Mouse (Mus musculus) cerebellum, postnatal 14 days (tissue): ENCODE results near the gene Pcolce.
"Not testable (repeated sequence)": the region's sequence is repeated elsewhere in the genome, so short reads cannot be mapped to it uniquely, and the experiment has no call there.

ENCODE experiments used
- DNase-seq, 2 experiments: peaks; one replicate each; pipeline ENCODE4 v3.0.0; 2021; ENCODE audit warnings: mixed read lengths in 2 of 2

The Pcolce gene

DNA sequence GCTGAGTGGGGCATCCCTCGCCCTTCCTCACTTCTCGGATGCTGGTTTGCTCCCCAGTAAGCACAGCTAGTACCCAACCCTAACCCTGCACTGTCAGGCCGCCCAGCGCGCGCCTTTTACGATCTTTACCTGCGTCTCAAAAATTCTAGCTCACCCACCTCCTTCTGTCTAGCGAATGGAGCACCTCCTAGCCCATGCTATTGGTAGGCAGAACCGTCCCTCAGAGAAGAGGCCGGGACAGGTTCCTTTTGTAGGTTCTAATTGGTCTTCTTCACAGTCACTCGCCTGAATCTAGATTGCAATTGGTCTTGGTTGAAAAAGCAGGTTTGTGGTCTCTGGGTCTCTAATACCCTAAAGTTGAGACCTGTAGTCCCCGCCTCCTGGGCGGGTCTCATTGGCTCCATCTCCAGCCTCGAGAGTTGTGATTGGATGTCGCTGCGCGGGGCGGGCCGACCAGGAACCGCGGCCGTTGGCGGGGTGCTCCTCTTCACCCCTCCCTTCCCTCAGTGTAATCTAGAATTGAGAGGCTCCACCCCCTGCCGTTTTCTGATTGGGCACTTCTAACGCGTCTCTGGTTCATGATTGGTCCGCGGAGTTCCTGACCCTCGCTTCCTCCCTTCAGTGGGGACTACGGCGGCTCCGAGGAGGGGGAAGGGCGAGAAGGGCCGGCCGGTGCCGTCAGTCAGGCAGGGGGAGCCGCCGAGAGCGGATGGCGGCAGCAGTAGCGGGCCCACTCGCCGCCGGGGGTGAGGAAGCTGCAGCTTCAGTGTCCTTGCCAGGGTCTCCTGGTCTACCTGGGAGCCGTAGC, 15.1 kb upstream of the Pcolce start, which contains the start of the genes Fbxo24, Lrch4 and Gm20605:
TSS of gene Fbxo24 (minus strand) at position 505 of the 808 bp plus-strand sequence.
TSS of gene Lrch4 (plus strand) at position 624 of the 808 bp plus-strand sequence.
TSS of gene Gm20605 (plus strand) at position 678 of the 808 bp plus-strand sequence.
- peak; percentile 99 to 100 for DNase-seq

GRCm38 (mm10) chr5:137627991-137628390, 14.4 kb upstream of the Pcolce start:
- peak in 1 of 2 experiments; percentile 29 for DNase-seq

GRCm38 (mm10) chr5:137623937-137624530, 10.4 kb upstream of the Pcolce start:
- no peak for DNase-seq

DNA sequence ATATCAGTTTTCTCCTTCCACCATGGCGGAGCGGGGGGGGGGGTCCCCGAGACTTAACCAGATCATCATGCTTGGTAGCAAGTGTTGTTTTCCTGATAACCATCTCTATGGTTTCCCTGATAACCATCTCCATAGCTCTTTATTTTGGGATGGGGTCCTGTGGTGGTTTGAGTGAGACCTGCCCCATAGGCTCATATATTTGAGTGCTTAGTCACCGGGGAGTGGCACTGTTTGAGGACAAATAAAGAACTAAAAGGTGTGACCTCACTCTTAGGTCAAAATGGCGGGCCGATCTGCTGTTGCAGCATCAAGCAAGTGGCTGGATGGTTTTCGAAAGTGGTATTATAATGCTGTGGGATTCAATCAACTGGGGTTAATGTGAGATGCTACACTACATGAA, 1.8 kb upstream of the Pcolce start:
- DNase-seq: no peak

GRCm38 (mm10) chr5:137614921-137615320, 1.3 kb upstream of the Pcolce start:
- not testable (repeated sequence) for DNase-seq

GRCm38 (mm10) chr5:137613076-137613475, 508 bp downstream of the Pcolce start:
- DNase-seq: no peak

GRCm38 (mm10) chr5:137611245-137611602, 2.4 kb downstream of the Pcolce start:
- no peak for DNase-seq

DNA sequence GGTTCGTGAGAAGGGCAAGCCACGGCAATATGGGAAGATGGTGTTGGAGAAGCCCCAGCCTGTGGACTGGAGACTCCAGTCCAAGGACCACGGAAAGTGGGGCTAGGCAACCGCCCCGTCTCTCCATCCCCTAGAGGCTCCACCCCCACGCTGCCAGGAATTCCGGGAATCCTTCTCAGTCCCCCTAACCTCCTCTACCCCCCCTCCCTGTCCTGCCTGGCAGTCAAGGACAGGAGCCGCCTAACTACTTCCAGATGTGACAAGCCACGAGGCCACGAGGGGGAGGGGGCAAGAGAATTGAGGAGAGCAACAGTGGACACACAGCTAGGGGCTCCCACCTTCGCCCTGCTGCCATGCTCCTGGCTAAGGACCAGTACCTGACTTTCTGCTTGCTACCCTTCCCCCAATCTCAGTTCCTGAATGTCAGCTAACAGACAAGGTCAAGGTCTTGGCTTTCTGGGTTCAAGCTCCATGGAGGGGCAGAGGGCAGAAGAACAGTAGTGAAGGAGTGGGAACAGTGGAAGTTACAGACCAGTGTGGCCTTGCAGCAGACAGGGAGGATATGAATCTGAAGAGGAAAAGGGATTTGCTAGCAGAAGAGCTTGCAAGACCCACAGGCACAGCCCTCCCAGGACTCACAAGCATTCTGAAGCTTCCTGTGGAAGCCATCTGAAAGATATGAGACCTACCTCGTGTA, 2.9 kb downstream of the Pcolce start:
- no peak for DNase-seq

- DNase-seq: no peak
Measured at GRCm38 (mm10) chr5:137610056-137610455, 3.5 kb downstream of the Pcolce start.

- DNase-seq: no peak
Measured at GRCm38 (mm10) chr5:137609292-137609691, 4.3 kb downstream of the Pcolce start.

GRCm38 (mm10) chr5:137608654-137609190, 4.9 kb downstream of the Pcolce start:
- no peak for DNase-seq

DNA sequence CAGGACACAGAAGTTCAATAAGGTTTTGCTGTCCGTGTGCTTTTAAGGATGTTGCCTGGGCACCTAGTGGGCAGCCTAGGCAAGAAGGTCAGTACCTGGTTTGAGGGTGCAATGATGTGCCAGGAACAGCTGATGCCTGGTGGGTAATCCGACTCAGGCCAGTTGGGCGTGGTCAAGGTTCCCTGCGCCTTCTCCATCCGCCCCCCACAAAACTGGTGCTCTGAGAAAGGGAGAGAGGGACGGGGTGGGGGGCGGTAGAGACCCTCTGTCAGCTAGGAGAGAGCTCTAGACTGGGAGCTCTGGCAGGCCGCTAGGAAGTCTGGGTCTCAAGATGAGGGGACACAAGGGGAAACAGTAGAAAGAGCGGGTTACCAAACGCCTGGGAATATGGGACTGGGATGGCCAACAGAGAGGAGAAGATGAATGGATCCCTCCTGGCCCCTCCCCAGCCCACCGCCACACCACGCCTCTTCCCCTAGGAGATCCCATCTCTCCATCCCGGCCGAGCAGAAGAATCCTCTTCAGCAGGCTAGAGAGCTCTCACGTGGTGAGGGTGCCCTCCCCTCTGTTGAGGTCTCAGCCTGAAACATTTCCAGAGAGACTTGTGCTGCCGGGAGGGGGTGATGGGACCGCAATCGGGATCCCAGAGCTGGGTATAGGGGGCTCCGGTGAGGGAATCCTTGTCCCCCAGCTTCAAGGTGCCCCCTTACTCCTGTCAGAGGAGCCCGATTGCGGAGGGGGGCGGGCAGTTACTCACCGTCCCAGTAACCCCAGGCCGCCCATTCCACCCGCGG, 5.5 kb downstream of the Pcolce start:
- no peak for DNase-seq

- DNase-seq: peak in 1 of 2 experiments; percentile 38
Measured at GRCm38 (mm10) chr5:137601365-137601729, 12.2 kb downstream of the Pcolce start.

DNA sequence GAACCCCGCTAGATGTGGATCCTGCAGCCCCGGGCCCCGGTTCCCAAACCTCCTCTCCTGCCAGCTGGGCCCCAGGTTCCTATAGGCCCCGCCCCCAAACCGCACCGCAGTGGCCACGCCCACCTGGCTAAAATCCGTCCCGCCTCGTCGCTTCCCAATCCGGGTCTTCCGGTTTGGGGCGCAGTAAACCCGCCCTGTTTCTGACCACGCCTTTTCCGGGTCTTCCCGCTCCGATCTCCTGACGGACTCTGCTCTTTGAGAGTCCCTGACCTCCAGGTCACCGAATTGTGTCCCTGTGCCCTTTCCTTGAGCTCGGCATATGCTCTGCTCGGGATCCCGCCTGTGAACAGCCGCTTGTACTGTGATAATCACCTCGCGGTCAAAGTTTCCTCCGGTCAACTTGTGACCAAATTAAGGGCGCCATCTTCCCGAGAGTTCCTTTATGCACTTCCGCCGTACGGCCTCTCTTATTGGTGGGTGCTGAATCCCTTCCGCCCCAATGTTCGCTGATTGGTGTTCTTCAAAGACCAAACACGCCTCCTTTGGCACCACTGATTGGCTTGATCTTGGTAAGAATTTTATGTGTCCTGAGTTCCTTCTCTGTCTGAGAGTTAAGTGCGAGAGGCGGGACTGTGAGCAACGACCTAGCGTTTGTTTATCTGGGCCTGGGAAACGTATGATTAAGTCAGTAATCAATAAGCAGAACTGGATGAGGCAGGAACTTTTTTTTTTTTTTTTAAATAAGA, 12.8 kb downstream of the Pcolce start, which contains the start of gene Mospd3:
TSS of gene Mospd3 (minus strand) at position 440 of the 746 bp plus-strand sequence.
- peak; percentile 96 to 97 for DNase-seq

DNA sequence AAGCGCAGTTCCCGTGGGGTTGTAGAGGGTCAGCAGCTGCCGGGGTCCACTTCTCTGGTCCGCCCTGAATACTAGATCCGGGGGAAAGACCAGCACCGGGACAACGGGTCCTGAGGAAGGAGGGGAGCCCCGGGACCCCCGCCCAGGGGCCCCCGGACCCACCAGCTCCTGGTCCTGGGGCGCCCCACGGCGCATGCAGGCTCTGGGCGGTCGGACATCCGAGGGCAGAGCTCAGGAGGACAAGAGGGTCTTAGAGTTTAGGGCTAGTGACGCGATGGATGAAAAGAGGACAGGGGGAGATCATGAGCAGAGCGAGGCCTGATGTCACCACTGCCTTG, 13.3 kb downstream of the Pcolce start:
- DNase-seq: no peak

- peak in 1 of 2 experiments; percentile 25 for DNase-seq
Measured at GRCm38 (mm10) chr5:137599600-137599999, 14.0 kb downstream of the Pcolce start.

- DNase-seq: no peak
Measured at GRCm38 (mm10) chr5:137598100-137598826, 15.3 kb downstream of the Pcolce start.

- DNase-seq: no peak
Measured at GRCm38 (mm10) chr5:137597625-137598024, 16.0 kb downstream of the Pcolce start.

DNA sequence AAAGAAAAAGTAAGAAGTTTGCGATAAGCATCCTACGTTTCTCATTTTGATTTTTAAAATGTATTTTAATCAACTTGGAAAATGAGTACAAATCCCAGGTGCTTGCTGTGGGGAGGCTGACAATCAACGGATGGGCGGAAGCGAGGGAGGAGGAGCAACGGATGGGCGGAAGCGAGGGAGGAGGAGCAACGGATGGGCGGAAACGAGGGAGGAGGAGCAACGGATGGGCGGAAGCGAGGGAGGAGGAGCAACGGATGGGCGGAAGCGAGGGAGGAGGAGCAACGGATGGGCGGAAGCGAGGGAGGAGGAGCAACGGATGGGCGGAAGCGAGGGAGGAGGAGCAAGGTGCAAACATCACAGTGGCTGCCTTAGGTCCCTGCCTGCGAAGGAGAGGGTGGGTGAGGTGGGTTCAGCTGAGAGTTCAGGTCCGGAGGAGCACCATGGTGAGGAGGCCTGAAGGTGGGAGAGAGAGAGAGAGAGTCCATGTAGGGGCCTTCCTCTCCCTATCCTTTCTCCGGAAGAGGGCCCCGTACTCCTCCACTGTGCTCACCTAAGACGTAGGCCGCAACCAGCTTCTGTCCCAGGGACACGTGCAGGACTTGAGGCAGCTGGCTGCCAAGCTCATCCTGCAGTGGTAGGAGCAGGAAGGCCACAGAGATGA, 16.9 kb downstream of the Pcolce start:
- no peak for DNase-seq

DNA sequence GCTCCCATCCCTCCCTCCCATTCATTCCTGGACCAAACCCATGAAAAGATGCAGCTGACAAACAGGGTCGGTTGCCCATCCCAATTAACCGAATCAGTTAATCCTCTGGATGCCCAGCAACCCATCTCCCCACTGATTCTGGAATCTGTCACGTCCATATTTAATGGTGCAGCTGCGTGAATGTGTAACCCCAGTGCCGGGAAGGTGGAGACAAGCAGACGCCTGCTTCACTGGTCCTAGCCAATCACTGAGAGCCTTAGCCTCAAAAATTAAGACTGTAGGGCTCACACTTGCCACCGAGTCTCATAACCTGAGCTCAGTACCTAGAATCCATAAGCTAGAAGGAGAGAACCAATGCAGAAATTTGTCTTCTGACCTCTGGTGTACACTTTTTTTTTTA, 17.7 kb downstream of the Pcolce start:
- no peak for DNase-seq
